Mouse (Mus musculus) right cerebral cortex, postnatal 36 days (tissue): ENCODE data around the gene Mus81.
"Not testable (repeated sequence)": the region's sequence is repeated elsewhere in the genome, so short reads cannot be mapped to it uniquely, and the experiment has no call there.

ENCODE experiments used
- DNase-seq, 2 experiments: peaks; one replicate each; pipeline ENCODE4 v3.0.0; 2022; ENCODE audit warnings: low spot score in 2 of 2, mixed read lengths in 1 of 2

Gene Mus81

GRCm38 (mm10) chr19:5487768-5488550 lies at the start of gene Mus81:
Mus81 (minus strand) TSS chr19:5488402.
- DNase-seq = peak; percentile 90 to 91

GRCm38 (mm10) chr19:5532520-5532919 lies 44.3 kb upstream of the Mus81 start:
- DNase-seq = no peak

GRCm38 (mm10) chr19:5530138-5530524 lies 41.9 kb upstream of the Mus81 start:
- DNase-seq = no peak

- DNase-seq = peak; percentile 83 to 84
Observed at GRCm38 (mm10) chr19:5529325-5530137, 41.3 kb upstream of the Mus81 start.

- DNase-seq = no peak
Observed at GRCm38 (mm10) chr19:5525204-5525603, 37.0 kb upstream of the Mus81 start.

- DNase-seq = no peak
Observed at GRCm38 (mm10) chr19:5518721-5519120, 30.5 kb upstream of the Mus81 start.

GRCm38 (mm10) chr19:5516906-5517505 lies 28.8 kb upstream of the Mus81 start:
- no peak for DNase-seq

- DNase-seq = no peak
Observed at GRCm38 (mm10) chr19:5515840-5516777, 27.9 kb upstream of the Mus81 start.

GRCm38 (mm10) chr19:5513005-5513349 lies 24.8 kb upstream of the Mus81 start:
- no peak for DNase-seq

GRCm38 (mm10) chr19:5512091-5513004 lies 24.1 kb upstream of the Mus81 start:
- DNase-seq = no peak

GRCm38 (mm10) chr19:5511074-5511632 lies 23.0 kb upstream of the Mus81 start:
- DNase-seq = no peak

- peak; percentile 99 for DNase-seq
Observed at GRCm38 (mm10) chr19:5510031-5511026, 22.1 kb upstream of the Mus81 start, which contains the start of gene Snx32. Snx32 (minus strand) TSS chr19:5510538.

- DNase-seq = no peak
Observed at GRCm38 (mm10) chr19:5503687-5504086, 15.5 kb upstream of the Mus81 start, which contains the start of gene 1700020D05Rik. 1700020D05Rik (minus strand) TSS chr19:5503787.

GRCm38 (mm10) chr19:5500330-5500875 lies 12.2 kb upstream of the Mus81 start:
- no peak for DNase-seq

- DNase-seq = no peak
Observed at GRCm38 (mm10) chr19:5496052-5496370, 7.8 kb upstream of the Mus81 start.

GRCm38 (mm10) chr19:5495353-5496051 lies 7.3 kb upstream of the Mus81 start:
- no peak for DNase-seq

- no peak for DNase-seq
Observed at GRCm38 (mm10) chr19:5494314-5494713, 6.1 kb upstream of the Mus81 start.

GRCm38 (mm10) chr19:5493301-5493721 lies 5.1 kb upstream of the Mus81 start:
- not testable (repeated sequence) for DNase-seq
